Mouse (Mus musculus): Measurements from ENCODE around the gene Bcl2.

Bcl2 gene

GRCm38 (mm10) chr1:106616955-106617354, 97.1 kb downstream of the Bcl2 start:
- no peak for DNase-seq

- no peak for DNase-seq
These were observed 100.7 kb downstream of the Bcl2 start for GRCm38 (mm10) chr1:106613371-106613770.

GRCm38 (mm10) chr1:106612166-106613031, 101.7 kb downstream of the Bcl2 start:
- no peak for DNase-seq

- DNase-seq: no peak
These were observed 102.8 kb downstream of the Bcl2 start for GRCm38 (mm10) chr1:106611246-106611645.

- DNase-seq: no peak
These were observed 105.8 kb downstream of the Bcl2 start for GRCm38 (mm10) chr1:106608098-106608778.

- DNase-seq: no peak
These were observed 107.1 kb downstream of the Bcl2 start for GRCm38 (mm10) chr1:106606951-106607350.

- no peak for DNase-seq
These were observed 110.7 kb downstream of the Bcl2 start for GRCm38 (mm10) chr1:106603406-106603805.

GRCm38 (mm10) chr1:106602941-106603340, 111.1 kb downstream of the Bcl2 start:
- DNase-seq: peak; percentile 17

- no peak for DNase-seq
These were observed 111.5 kb downstream of the Bcl2 start for GRCm38 (mm10) chr1:106602536-106602935.

GRCm38 (mm10) chr1:106601247-106601646, 112.8 kb downstream of the Bcl2 start:
- DNase-seq: no peak

- no peak for DNase-seq
These were observed 113.2 kb downstream of the Bcl2 start for GRCm38 (mm10) chr1:106600841-106601240.

GRCm38 (mm10) chr1:106598292-106598583, 115.8 kb downstream of the Bcl2 start:
- DNase-seq: no peak

- no peak for DNase-seq
These were observed 116.3 kb downstream of the Bcl2 start for GRCm38 (mm10) chr1:106597575-106598291.

GRCm38 (mm10) chr1:106596380-106596779, 117.7 kb downstream of the Bcl2 start:
- DNase-seq: no peak

- no peak for DNase-seq
These were observed 118.7 kb downstream of the Bcl2 start for GRCm38 (mm10) chr1:106595286-106595885.

- no peak for DNase-seq
These were observed 122.8 kb downstream of the Bcl2 start for GRCm38 (mm10) chr1:106591180-106591774.

GRCm38 (mm10) chr1:106589141-106589540, 124.9 kb downstream of the Bcl2 start:
- no peak for DNase-seq

GRCm38 (mm10) chr1:106587866-106588470, 126.1 kb downstream of the Bcl2 start:
- DNase-seq: no peak

- no peak for DNase-seq
These were observed 127.3 kb downstream of the Bcl2 start for GRCm38 (mm10) chr1:106586761-106587160.

- DNase-seq: no peak
These were observed 128.7 kb downstream of the Bcl2 start for GRCm38 (mm10) chr1:106585349-106585748.

- peak; percentile 15 for DNase-seq
These were observed 129.2 kb downstream of the Bcl2 start for GRCm38 (mm10) chr1:106584824-106585223.

GRCm38 (mm10) chr1:106584273-106584672, 129.8 kb downstream of the Bcl2 start:
- no peak for DNase-seq
